Mouse (Mus musculus) CD4-positive helper T cell, adult 2 months (primary cell): ENCODE results near the gene Ybx2.
A peak's percentile ranks its signal among the peaks of the same experiment; 100 is the strongest.

Source experiments
- DNase-seq: peaks from one replicate; pipeline ENCODE4 v3.0.0-alpha.2; 2012; ENCODE audit warnings: low read depth, missing footprints, low spot score

Ybx2 gene

DNA sequence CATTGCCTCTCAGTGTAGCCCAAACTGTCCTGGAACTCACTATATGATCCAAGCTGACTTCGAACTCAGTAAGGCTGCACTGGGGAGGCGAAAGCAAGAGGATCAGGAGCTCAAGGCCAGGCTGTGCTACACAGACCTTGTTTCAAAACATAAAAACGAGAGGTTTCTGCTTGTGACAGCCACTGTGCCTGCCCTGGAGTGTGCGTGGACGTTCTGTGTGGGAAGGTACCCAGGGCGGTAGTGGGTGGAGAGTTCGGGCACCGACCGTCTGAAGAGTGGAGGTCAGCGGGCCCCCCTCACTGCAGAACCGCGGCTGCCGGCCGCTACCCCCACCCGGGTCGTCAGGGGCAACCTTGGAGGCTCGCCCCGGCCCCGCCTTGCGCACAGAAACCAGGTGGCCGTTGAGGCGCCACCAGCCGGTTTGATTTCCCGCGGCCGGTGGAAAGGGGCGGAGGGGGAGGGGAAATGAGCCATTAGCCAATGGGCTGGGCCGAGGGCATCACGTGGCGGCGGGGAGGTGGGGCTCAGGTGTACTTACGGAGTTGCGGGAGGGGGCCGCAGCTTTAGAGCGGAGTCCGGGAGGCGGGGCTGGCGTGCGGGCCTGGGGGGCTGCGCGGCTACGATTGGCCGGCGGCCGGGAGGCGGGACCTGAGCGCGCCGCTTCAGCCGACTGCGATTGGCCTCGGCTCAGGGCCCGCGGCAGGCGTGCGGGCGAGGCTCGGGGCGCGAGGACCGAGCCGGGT, at the start of gene Ybx2:
Gene Ybx2, plus strand, starts transcription at position 660 of the 743 bp plus-strand sequence.
- peak; percentile 86 for DNase-seq

GRCm38 (mm10) chr11:69886907-69887635, 48.5 kb upstream of the Ybx2 start:
- DNase-seq, result no peak

DNA sequence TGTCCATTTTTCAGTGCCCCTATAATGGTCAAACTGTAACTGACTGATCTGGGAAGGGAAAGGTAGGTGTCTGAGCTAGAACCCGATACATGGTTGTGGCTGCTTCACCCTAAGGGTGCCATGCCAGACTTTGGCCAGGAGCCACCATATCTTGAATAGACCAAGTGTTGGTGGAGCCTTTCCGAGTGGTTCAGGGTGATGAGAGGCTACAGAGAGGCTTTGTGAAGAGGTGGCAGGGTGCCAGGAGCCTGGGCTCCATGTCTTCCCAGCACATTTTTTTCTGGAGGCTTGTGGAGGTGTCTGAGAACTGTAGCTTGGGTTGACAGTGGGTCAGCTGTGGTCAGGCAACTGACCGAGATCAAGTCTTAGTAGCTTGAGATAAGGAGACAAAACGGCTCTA, 44.1 kb upstream of the Ybx2 start:
- DNase-seq, result no peak

- peak; percentile 90 for DNase-seq
Measured at GRCm38 (mm10) chr11:69894671-69895070, 40.9 kb upstream of the Ybx2 start.

DNA sequence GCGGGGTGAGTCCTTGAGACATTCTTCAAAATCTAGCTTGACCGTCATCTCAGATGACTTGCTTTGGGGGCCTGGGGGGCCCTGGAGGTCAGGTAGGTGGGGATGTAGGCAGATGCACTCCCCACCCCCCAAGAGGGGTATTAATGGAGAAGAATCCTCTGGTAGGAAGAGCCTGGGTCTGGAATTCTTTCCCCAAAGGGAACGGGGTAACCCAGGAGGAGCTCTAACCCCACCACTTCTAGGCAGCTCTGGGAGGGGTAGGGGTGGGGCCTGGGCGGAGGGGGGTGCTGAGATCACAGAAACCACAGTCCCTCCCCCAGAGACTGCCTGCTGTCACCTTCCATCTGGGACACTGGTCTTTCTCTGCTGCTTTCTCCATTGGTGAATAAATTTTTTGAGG, 40.3 kb upstream of the Ybx2 start, which contains the start of gene Acap1:
Gene Acap1, minus strand, starts transcription at position 249 of the 400 bp plus-strand sequence.
- DNase-seq, result peak; percentile 83

GRCm38 (mm10) chr11:69899870-69900269, 35.7 kb upstream of the Ybx2 start:
- DNase-seq, result no peak

DNA sequence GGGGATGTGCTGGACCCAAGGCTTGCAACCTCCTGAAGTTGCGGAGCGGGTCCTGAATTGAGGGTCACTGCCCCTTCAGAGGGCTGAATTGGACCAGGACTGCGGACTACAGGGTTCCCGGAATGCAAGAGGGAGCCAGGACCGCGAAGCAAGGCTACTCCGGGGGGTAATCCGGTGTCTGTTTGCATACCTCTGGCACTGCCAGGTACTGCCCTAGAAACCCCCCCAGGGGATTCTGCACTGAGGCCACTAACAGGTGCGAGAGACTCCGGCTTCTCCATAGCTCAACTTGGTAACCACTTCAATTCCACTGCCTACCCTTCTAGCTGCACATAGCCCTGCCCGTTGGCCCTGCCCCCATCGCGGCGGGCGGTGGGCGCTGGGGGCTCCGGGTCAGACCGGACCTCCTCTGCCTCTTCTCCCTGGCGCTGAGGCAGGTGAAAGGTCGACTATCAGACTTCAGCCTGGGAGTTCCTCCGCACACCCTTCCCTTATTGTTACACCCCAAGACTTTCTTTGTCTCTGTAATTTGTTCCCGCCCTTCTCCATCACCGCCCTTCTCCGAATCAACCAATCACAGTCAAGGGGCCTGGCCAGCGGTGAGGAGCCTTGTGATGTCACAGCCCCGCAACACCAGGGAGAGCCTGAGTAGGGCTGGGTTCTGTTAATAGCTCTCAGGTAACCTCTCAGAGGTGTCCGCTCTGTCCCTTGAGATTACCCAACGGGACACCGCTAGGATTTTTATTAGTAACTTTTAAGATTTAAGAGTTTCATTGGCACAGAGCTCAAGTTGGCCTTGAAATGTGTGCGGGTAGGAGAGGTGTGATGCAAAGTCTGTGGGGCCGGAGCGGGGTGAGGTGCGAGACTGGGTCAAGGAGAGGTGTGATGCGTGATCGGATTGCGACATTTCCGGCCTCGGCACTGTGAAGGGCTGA, 34.9 kb upstream of the Ybx2 start, which contains the start of the genes 2810408A11Rik and Neurl4:
Gene 2810408A11Rik, minus strand, starts transcription at position 517 of the 935 bp plus-strand sequence.
Gene Neurl4, plus strand, starts transcription at position 602 of the 935 bp plus-strand sequence.
- DNase-seq, result peak; percentile 95

- DNase-seq, result peak; percentile 96
Measured at GRCm38 (mm10) chr11:69901406-69901846, 34.2 kb upstream of the Ybx2 start.

- no peak for DNase-seq
Measured at GRCm38 (mm10) chr11:69901993-69902392, 33.6 kb upstream of the Ybx2 start.

- DNase-seq, result no peak
Measured at GRCm38 (mm10) chr11:69902972-69903371, 32.6 kb upstream of the Ybx2 start.

GRCm38 (mm10) chr11:69904311-69904710, 31.3 kb upstream of the Ybx2 start:
- DNase-seq, result no peak

- DNase-seq, result no peak
Measured at GRCm38 (mm10) chr11:69908645-69909044, 27.0 kb upstream of the Ybx2 start.

- no peak for DNase-seq
Measured at GRCm38 (mm10) chr11:69909174-69909573, 26.4 kb upstream of the Ybx2 start.

DNA sequence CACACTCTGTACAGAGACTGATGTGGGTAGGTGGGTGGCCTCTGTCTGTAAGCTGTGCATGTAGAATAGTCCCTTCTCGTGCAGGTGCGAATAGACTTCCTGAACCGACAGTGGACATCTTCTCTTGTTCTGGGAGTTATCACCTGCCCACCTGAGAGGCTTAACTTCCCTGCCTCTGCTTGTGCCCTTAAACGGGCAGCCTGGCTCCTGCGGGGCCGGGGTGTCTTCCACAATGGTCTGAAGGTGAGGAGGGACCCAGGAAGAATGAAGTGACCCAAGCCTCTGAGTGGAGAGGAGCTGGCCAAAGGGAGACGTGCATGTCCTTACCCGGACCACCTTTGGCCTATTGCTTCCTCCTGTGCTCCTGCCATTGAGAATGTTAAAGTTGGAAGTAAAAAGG, 25.4 kb upstream of the Ybx2 start:
- DNase-seq, result no peak

GRCm38 (mm10) chr11:69910781-69911560, 24.6 kb upstream of the Ybx2 start:
- no peak for DNase-seq

GRCm38 (mm10) chr11:69911701-69912100, 23.9 kb upstream of the Ybx2 start:
- no peak for DNase-seq

- DNase-seq, result no peak
Measured at GRCm38 (mm10) chr11:69912716-69913530, 22.7 kb upstream of the Ybx2 start.

GRCm38 (mm10) chr11:69913554-69914371, 21.8 kb upstream of the Ybx2 start, which contains the start of gene Gps2:
Gene Gps2, plus strand, starts transcription at chr11:69913888.
- DNase-seq, result peak; percentile 94

GRCm38 (mm10) chr11:69914372-69914764, 21.2 kb upstream of the Ybx2 start:
- DNase-seq, result no peak
